Mouse (Mus musculus) heart, adult 11 months (tissue): ENCODE measurements around the gene Rffl.
"Not testable (repeated sequence)": the region's sequence is repeated elsewhere in the genome, so short reads cannot be mapped to it uniquely, and the experiment has no call there.

Source experiments
- DNase-seq: peaks from one replicate; pipeline ENCODE4 v3.0.0; 2022

The Rffl gene

DNA sequence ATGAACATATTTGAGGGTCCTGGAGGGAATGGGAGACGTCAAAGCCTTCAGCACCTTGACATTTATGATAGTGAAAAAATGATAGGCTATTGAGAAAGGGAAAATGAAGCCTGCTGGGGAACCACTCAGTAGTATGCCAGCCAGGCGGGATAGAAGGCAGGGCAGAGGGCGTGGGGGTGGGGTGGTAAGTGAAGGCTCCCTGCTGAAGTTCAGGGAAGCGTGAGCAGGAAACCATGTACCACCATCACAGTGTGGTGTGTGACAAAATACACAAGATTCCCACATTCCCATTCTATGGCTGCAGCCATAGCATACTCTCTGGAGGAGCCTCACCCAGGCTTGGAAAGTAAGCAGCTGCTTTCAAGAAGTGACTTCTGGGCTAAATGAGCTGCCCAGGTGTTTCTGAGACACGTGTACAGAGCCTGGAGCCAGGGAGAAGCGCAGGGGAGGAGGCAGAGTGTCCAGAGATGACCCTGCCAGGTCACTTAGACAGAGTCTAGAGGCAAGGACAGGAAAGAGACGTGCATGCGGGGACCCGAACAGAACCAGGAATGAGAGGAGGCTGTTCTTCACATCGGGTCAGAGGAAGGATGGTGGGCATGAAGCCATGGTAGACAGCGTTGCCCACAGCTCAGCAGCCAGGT, 26.1 kb downstream of the Rffl start:
- DNase-seq, result no peak

DNA sequence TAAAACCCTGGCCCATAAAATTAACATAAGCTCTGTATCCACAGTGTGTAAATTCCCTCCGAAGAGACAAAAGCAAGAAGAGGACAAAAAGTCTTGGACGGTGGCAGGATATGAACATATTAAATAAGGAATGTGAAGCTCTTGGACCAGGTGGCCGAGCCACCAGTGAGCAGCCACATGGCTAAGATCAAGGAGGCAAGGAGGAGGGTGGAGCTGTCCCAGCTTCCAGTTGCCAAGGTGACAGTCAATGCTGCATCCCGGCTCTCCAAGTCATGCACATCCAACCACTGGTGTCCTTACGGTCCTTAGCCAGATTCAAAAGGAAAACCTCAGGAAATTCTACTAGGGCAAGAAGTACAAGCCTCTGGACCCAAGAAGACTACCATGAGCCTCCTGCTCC, 32.5 kb downstream of the Rffl start:
- peak; percentile 90 for DNase-seq

- DNase-seq, result no peak
These were observed 33.2 kb downstream of the Rffl start for GRCm38 (mm10) chr11:82837848-82838247.

DNA sequence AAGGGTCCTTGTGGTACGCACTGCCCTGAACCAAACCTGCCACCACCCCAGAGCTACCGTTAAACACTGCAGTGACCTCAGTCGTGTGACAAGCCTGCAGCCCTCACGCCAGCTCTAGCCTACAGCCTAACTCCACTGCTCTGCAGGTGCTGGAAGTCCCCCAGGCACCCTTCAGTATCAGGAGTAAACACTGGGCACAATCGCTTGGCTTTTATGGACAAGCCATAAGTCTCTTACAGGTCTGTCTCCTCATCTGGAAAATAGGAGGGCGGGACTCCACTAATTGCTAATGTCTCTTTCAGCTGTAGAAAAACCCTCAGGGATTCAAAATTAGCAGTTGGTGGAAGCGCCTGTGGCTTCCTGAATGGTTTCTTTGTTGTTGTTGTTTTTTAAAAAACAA, 33.8 kb downstream of the Rffl start:
- DNase-seq, result peak; percentile 95

GRCm38 (mm10) chr11:82835616-82836432, 35.2 kb downstream of the Rffl start:
- no peak for DNase-seq

DNA sequence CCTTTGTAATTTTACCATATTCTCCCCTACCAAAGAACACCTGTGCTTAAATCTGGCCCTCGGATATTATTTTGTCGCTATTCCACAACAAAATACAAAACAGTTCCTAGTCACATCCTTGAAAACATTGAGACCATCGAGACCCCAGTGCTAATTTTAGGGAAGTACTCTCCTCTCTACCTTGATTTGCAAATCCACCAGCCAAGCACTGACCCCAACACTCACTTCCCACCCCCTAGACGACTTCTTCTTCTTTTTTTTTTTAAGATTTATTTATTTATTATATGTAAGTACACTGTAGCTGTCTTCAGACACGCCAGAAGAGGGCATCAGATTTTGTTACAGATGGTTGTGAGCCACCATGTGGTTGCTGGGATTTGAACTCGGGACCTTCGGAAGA, 36.7 kb downstream of the Rffl start:
- DNase-seq, result not testable (repeated sequence)

DNA sequence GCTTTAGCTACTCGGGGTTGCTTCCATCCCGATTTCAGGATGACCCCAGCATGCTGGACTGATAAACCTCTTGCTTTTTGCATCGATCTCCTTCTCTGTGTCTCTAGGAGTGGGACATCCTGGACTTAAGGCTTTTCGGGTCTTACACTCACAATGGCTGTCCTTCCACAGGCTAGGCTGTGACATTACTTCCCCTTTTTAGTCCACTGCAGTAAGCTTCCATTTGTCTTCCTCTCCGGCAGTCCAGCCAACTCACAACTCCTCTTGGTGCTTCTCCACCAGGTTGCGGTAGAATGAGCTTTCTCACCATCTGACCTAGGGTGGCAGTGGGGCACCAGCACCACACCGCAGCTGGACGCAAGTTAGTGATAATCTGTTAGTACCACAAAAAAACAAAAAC, 37.1 kb downstream of the Rffl start:
- no peak for DNase-seq

GRCm38 (mm10) chr11:82832402-82832801, 38.6 kb downstream of the Rffl start:
- not testable (repeated sequence) for DNase-seq

DNA sequence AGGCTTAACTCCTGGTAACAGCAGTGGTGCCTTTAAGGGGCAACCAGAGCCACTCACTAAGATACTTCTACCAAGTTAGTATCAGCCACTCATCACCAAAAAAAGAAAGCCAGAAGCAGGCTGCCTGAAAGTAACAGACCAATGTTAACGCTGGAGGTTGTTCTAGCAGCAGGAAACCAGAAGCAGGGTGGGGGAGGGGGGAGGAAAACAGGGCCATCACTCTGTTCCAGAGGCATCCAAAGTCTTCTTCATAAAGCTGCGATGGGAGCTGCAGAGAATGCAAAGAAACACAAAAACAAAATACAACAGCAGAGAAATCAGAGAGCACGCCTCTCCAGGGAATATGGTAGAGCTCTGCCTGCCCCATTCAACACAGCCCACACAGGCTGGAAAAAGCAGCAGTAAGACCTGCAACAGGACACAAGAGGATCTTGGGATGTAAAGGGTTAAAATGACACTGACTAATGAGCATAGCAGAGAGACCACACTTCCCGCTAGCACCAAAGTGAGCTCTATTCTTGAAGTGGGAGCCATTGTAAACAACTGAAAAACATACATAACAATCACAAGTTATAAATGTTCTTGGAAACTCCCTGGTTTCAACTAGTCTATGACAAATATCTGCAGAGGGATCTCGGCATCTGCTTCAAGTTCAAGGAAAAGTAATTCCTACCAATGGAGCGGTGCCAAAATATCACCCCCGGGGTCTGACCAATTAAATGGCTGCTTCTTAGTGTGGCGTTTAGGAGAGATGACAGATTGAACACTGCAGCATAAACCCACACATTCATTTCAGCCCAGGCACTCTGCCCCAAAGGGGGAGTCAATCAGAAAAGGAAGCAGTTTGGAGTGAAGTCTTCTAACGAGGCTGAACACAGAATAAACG, 39.8 kb downstream of the Rffl start:
- DNase-seq, result no peak

GRCm38 (mm10) chr11:82826818-82827217, 44.2 kb downstream of the Rffl start:
- DNase-seq, result no peak

DNA sequence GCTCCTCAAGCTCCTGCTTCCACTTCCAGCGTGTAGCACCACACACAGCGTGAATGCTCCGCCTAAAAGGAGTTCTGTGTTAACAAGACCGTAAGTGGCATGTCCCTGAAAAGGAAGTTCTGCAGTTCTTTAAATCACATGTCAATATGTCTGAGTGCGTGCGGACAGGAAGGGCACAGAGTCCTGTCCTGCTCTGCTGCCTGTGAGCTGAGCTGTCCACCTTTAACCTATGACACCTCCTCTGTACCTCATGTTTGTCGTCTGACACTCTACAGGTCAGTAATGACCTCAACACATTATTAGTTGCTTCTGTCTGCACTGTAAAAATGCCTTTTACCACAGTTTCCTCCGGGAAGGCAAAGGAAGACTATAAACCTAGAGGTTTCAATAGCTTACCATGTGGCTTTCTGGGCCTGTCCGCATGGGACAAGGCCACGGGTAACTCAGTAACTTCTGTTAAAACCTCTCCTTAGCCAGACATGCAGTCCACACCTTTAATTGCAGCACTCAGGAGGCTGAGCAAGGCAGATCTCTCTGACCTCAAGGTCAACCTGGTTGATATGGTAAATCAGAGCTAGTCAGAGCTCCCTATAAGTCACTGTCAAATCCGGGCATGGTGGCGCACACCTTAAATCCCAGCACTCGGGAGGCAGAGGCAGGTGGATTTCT, 50.1 kb downstream of the Rffl start:
- no peak for DNase-seq

DNA sequence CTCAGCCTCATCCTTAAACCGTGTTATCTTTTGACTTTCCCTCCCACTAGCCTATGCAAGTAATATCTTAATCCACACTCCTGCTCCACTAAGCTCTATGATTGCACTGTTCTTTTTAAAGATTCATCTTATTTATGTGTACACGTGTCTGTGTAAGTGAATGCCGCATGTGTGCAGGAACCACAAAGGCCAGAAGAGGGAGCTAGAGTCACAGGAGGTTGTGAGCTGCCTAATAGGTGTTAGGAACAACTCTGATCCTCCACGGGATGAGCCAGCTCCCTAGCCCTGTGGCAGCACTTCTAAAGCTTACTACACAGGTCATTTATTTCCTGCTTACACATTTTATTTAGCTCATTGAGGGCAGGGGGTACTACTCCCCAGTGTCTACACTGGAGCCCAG, 51.7 kb downstream of the Rffl start:
- no peak for DNase-seq

GRCm38 (mm10) chr11:82808485-82808884, 62.5 kb downstream of the Rffl start:
- peak; percentile 86 for DNase-seq

DNA sequence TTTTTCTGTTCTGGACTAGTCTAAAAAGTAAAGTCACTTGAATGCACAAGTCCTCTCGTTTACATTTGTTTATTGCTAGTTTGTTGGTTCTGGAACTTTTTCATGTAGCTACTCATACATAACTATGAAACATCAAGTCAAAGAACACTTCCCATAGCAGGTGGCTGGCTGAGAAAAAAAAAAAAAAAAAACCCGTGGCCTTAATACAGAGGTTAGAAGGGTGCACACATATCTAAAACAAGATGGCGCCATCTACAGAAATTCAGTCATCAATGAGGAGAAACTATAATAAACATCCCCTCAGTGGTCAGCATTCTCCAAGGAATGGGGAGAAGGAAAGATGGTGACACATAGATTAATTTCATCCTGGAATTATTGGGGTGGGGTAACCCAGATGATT, 63.6 kb downstream of the Rffl start:
- no peak for DNase-seq

DNA sequence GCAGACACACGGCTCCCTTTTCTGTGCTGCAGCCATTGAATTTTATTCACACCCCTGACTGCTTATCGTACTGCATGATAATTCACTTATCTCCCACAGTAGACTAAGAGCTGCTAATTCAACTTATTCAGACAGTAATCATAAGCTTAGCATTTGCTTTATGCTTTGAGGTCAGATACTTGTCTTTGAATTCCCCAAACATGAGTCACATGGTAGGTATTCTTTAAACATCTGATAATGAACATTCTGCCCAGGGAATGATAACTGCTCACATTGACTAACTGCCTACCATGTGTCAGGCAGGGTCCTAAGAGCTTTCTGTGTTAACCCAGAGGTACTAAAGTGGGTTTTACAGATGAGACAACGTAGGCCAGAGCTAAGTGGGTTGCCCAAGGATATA, 64.4 kb downstream of the Rffl start:
- DNase-seq, result no peak

DNA sequence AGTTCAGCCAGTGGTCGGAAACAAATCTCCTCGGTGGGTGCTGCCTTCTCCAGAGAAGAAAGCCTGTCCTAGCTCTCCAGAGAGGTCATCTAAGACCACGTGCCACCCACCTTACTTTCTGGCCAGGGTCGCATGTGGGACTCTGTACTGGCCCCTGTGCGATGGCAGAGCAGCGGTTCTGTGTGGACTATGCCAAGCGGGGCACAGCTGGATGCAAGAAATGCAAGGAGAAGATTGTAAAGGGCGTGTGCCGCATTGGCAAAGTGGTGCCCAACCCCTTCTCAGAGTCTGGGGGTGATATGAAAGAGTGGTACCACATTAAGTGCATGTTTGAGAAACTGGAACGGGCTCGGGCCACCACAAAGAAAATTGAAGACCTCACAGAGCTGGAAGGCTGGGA, 87.6 kb downstream of the Rffl start:
- peak; percentile 83 for DNase-seq

- DNase-seq, result peak; percentile 82
These were observed 88.8 kb downstream of the Rffl start for GRCm38 (mm10) chr11:82782197-82782596.

DNA sequence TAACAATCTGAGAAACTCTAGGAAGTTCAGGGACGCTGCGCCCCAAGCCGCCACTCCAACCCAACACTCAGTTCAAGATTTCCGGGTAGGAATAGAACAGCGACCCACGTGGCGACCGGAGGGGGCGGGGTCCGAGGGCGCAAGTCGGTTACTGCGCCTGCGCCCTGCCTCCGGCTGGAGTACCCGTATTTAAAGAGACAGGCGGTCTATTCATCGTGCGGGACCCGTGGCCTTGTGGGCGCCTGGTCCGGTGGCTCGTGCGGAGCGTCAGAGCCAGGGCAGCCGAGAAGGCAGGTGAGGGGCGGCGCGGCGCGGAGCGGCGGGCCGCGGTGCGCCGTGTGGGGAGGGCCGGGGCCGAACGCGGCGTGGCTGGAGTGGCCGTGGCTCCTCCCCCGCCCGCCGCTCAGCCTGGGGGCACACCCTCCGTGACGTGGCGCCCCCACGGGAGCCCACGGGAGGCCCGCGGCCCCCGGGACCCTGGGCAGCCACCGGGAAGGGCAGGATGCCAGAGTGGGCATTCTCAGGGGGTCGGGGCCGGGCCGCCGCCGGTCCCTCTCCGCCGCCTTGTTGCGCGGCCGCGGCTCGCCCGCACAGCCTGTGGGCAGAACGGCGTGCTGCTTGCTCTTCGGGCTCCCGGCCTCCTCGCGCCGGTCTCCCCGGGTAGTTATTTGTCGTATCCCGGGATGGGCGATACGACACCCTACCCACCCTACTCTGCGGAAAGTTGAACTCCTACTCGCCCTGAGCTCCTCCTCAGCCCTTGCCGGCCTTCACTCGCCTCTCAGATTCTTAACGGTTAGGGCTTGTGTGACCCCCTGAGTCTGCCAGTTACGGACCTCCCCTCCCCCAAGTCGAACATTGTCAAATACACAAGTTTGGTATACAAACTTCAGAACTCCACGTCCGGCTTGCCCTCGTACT, 89.8 kb downstream of the Rffl start, which contains the start of gene Lig3:
TSS of gene Lig3 (plus strand) at position 126 of the 921 bp plus-strand sequence.
- peak; percentile 99 for DNase-seq

GRCm38 (mm10) chr11:82780134-82780533, 90.9 kb downstream of the Rffl start:
- DNase-seq, result peak; percentile 36

- no peak for DNase-seq
These were observed 106.5 kb downstream of the Rffl start for GRCm38 (mm10) chr11:82764438-82764924.

- DNase-seq, result peak; percentile 99
These were observed 107.1 kb downstream of the Rffl start, which contains the start of the genes Cct6b and Zfp830 for GRCm38 (mm10) chr11:82763742-82764437. Cct6b (minus strand) TSS chr11:82764321. Zfp830 (plus strand) TSS chr11:82764345.
